Mouse (Mus musculus) mesoderm, embryonic 11.5 days (tissue): ENCODE measurements around the gene Acad11.

Experiments
- DNase-seq: peaks from one replicate; pipeline ENCODE4 v3.0.0-alpha.2; 2012; ENCODE audit warnings: low read depth, low spot score

Acad11 gene

DNA sequence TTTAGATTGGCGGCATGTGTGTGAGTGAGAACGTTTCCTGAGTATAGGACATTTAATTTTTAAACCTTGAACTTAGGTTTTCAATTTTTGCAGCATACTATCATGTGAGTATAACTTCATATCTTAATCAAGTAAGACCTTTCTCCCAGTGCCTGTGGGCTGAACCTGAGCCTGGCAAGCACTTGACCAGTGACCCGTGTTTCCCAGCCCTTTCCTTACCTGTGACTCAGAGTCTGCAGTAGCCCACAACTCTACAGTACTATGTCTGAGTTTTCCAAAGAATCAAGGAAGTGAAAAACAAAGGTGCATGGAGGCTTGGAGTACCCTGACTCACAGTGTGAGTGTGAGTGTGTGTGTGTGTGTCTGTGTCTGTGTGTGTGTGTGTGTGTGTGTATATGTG is 16.9 kb downstream of the Acad11 start:
- DNase-seq: no peak

DNA sequence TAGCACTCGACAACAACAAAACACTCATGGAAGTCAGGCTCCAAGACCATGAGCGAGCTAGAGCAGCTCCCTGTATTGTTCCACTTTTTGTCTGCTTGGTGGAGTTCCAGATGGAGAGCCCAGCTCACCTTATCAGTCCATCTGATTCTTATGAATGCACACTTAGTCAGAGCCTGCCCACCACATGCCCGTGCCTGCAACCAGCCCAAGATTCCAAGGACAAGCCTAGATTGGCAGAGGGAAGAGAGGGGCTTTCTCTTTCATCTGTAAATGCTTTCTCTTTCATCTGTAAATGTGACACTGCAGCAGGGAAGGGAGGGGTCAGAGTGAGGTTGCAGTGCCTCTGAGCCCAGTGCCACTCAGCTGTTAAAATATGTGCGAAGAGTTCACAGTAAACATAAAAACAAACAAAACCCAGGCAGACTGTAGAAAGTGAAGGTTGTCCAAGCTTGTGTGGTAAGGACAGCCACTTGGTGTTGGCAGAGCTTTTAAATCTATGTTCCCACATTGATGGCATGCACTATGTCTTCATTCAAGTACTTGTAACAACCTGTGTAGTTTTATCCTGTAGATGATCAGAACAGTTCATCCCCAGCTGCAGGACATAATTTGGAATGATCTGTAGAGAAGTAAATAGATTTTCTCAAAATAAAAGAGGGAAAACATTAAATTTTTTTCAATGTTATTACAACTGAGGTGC is 22.7 kb downstream of the Acad11 start:
- no peak for DNase-seq

DNA sequence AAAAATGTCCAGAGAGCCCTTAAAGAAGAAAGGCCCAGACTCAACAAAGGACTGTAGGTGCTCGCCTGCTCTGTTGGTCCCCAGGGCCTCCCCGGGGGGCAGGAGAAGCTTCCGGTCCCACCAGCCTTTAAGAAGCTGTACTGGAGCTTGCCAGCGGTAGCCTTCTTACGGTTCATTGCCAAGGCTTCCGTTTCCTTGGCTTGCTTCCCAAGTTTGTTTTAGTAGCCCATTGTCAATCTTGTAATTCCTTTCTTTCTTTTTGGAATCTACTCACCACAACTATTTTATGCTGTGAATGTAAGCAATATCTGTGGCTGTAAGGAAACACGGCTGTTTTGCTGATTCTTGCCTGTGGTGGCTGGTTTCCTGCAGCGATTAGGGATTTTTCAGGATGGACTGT is 25.4 kb downstream of the Acad11 start:
- no peak for DNase-seq

DNA sequence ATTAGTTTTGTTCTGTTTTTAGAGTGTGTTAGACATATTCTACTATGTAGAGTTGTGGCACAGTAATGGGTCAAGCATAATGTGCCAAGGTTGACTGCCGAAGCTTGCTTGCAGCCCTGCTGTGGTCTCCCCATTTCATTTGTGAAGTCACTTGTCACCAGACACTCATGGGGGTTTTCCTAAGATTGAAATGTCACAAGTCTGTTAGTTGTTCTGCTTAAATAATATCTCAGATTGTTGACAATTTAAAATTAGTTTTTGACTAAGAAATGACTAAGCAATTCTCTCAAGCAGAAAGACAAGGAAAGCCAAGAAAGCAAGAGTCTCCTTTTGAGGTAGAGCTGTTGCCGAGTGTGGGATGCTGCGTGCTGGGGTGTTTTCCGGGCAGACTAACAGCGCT is 29.8 kb downstream of the Acad11 start:
- no peak for DNase-seq

DNA sequence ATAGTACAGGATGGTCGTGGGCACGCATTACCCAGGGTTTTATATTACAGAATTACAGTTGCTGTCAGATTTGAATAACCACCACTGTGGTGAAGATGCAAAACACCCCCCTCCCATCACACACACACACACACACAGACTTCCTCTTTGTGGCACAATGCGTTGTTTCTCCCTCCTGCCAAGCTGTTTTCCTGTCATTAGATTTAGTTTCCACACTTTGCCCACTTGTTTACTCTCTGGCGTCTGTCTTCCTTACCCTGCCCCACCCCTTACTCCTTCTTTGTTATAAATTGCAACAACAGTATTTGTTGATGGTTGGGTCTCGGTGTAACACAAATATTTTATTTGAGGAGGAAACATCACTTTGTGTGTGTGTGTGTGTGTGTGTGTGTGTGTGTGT is 35.1 kb downstream of the Acad11 start:
- DNase-seq: no peak

DNA sequence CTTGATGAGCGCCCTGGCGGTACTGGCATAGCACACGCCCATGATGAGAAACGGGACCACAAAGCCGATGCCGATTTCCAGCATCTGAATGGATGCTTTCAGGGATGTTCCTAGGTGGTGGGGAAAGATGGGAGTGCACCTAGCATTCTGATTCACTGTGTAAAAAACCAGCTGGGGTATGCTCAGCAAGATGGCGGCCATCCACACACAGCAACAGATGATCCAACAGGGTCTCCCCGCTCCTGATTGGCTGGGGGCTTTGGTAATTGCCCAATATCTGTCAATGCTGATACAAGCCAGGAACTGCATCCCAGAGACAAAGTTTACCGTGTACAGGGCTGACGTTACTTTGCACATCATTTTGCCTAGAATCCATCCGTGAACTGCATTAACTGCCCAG is 35.9 kb downstream of the Acad11 start:
- DNase-seq: no peak

DNA sequence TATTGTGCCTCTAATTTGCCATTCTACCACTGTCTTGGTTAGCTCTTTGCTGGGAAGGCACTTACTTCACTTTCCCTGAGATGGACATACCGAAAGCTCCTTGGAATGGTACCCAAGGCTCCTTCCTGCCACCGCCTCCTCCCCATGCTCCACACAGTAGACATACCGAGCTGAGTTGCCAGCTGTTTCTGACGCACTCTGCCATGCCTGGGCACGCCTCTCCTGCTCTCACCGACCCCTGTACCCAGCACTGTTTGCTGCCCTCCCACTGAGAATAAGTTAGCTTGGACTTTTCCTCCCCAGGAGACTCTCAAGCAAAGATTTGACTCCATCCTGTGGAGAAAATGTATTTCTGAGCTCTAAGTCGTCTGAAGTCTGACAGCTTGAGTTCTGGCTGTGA is 37.6 kb downstream of the Acad11 start:
- no peak for DNase-seq

DNA sequence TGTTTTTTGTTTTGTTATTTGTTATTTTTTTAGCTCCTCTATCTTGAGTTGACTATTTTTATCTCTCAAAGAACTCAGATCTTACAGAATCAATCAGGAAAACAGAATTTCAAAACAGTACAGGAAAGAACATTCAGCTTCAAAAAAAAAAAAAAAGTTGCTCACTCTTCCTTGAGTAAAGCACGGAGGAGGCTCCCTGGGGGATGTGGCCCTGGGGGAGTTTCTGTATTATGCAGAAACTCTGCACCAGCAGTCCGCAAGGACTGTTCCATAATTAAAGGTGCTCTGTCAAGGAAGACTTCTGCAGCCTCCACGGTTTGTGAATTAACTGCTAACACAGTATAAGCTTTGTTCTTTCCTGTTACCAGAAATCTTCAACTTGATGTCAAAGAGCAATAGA is 38.3 kb downstream of the Acad11 start:
- DNase-seq: no peak

- no peak for DNase-seq
These were observed 39.1 kb downstream of the Acad11 start for GRCm38 (mm10) chr9:104102301-104102700.

DNA sequence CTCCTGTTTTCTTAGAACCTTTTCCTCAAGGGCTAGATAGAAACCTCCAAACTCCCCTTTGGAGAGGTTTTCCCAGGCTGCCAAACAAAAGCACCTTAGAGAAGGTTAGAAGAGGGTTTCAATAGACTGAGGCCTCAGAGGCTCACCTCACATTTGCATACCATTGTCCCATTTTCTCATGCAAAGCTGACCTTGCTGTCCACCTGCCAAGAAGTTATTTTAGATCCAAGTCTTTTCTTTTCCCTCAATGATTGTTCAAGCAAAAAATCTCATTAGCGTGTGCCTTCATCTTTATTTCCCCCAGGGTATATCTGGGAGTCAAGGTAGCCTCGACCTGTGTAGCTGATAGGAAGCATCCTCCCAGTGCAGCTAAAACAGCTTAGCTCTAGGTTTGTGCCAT is 39.7 kb downstream of the Acad11 start:
- DNase-seq: no peak

GRCm38 (mm10) chr9:104104986-104105385 is 41.8 kb downstream of the Acad11 start:
- no peak for DNase-seq

- no peak for DNase-seq
These were observed 43.8 kb downstream of the Acad11 start for GRCm38 (mm10) chr9:104106930-104107329.

DNA sequence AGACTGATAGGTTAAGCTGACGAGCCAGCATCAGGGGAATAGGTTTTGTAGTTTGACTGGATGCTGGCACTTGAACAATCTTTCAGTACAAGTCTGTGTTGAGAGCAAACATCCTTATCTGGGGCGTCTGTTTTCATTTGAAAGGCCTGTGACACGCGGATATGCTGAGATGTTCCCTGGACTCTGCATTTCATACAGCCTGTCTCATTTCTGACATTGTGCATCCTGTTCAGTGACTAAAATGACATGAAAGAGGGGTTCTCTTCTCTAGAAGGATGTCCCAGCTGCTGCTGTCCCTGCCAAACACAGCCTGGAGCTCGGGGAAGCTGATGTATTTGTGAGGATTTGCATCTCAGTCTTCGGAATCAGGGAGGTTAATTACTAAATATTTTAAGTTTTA is 44.3 kb downstream of the Acad11 start:
- DNase-seq: no peak

- no peak for DNase-seq
These were observed 45.5 kb downstream of the Acad11 start for GRCm38 (mm10) chr9:104108571-104109143.

DNA sequence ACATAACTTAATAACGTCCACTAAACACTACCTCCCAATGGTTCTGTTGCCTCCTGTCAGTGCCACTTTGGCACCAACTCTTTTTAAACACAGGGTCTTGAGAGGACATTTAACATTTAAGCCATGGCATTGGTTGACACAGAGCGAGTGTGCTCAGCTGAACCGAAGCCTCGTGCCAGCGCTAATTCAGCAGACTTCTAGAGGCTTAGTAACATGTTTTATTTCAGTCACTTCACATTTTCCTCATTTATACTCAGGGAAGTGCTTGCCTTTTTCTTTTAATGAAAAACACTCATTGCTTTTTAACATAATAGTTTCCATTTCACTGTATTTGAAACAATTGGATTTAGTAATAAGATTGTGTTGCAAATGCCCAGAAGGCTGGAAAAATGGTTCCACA is 46.0 kb downstream of the Acad11 start:
- no peak for DNase-seq

DNA sequence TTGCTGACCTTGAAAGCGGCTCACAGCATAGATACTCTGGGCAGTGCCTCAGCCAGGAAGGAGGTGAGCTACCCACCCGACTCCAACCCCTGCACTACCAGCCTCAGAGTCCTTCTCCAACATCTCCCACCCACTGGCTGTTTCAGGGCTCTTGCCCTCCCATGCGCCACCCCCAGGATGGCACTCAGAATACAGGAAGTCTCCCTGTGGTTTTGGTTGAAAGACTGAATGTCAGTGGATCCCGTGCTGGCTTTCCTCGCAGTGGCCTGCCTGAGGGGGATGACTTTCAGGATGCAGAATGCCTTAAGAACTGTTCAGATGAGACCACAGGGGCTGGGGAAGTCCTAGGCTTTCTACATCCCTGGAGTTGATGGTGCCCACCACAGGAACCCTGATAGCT is 59.9 kb downstream of the Acad11 start:
- DNase-seq: no peak

DNA sequence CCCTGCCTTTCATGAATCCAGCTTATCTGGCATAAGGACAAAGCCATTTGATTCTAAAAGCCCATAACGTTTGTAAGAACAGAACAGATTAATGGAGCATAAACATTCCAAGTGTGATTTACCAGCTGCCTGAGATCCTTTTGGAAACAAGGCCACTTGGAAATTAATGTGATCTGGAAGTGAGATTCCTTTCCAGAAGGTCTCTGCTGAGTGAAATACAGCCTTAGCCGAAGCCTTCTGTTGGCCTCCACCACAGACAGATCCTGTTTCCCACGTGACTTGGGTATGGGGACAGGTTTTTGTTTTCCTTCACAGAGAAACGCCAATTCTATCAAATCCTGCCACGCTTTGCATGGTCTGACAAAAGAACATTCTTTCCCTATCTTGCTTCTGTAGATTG is 60.4 kb downstream of the Acad11 start:
- peak; percentile 61 for DNase-seq

GRCm38 (mm10) chr9:104126833-104127232 is 63.7 kb downstream of the Acad11 start, which contains the start of gene Ackr4:
TSS of gene Ackr4 (minus strand) at chr9:104126933.
- DNase-seq: no peak

GRCm38 (mm10) chr9:104128110-104128509 is 64.9 kb downstream of the Acad11 start:
- no peak for DNase-seq

GRCm38 (mm10) chr9:104130141-104130755 is 67.1 kb downstream of the Acad11 start:
- no peak for DNase-seq

DNA sequence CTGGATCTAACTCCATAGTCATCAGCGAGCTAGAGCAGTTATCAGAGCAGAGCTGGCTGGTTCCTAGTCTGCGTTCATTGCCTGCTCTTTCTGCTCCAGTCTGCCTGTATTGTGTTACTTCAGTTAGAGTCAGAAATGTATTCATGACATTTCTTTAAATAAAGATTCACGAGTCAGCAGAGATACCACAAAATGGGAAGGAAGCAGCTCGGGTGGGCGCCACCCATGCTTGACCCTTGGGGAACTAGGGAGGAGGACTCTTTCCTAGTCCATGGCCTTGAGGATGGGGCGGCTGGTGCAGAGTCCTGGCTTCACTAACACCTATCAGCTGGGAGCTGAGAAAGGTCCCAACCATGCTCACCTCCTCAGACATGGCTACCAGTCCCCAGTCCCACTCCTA is 77.2 kb downstream of the Acad11 start:
- no peak for DNase-seq

- no peak for DNase-seq
These were observed 79.6 kb downstream of the Acad11 start for GRCm38 (mm10) chr9:104142805-104143204.

- DNase-seq: peak; percentile 23
These were observed 81.3 kb downstream of the Acad11 start for GRCm38 (mm10) chr9:104144314-104144996.
